Mouse (Mus musculus): ENCODE data around the gene Ksr2.

DNA sequence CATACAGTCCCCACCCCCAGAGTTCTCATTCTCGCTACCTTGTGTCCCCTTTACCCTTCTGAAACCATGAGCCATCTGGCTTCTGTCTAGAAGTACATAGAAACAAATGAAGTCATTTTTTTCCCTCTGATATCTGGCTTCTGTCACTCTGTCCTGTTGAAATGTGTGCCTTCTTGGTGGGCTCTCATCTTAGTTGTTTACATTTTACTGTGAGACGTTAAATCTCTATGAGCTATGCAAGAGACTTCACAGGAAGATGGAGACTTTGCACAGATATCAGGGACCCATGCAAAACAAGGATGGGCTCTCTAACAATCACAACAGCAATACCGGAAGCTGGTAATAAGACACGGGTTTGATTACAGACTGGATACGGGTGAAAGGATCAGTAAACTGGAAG is 222.0 kb downstream of the Ksr2 start:
- TF ChIP-seq CTCF (IDR thresholded peaks at IDR 0.05; ENCODE audit: low read depth, low read length) (no peak), GATA1 (IDR thresholded peaks at IDR 0.05; ENCODE audit: borderline replicate concordance, low read length) (no peak), POLR2AphosphoS5 (IDR thresholded peaks at IDR 0.05; ENCODE audit: insufficient replicate concordance, low read depth, low read length) (no peak), GATA2 (IDR thresholded peaks at IDR 0.05; ENCODE audit: borderline replicate concordance, low read depth, low read length) (no peak), TAL1 (conservative IDR thresholded peaks at IDR 0.05; ENCODE audit: low read depth, low read length) (no peak)

Data from G1E (cell line).